Mouse (Mus musculus) right cerebral cortex, adult 2 months (tissue): ENCODE measurements around the gene Esp24.
"Not testable (repeated sequence)": the region's sequence is repeated elsewhere in the genome, so short reads cannot be mapped to it uniquely, and the experiment has no call there.

Experiments used
- DNase-seq, 2 experiments: peaks; one replicate each; pipeline ENCODE4 v3.0.0; 2021 to 2022; ENCODE audit warnings: low spot score in 2 of 2

The Esp24 gene

GRCm38 (mm10) chr17:39036395-39036794 lies at the start of gene Esp24:
Esp24 (plus strand) TSS chr17:39036695.
- DNase-seq = not testable (repeated sequence)

- DNase-seq = no peak
Measured at GRCm38 (mm10) chr17:39009846-39010245, 26.6 kb upstream of the Esp24 start.

GRCm38 (mm10) chr17:39010675-39011638 lies 25.5 kb upstream of the Esp24 start:
- DNase-seq = no peak

GRCm38 (mm10) chr17:39017184-39017583 lies 19.3 kb upstream of the Esp24 start:
- no peak for DNase-seq

GRCm38 (mm10) chr17:39043241-39043640 lies 6.7 kb downstream of the Esp24 start, which contains the start of gene Gm21903:
Gm21903 (minus strand) TSS chr17:39043341.
- DNase-seq = no peak

GRCm38 (mm10) chr17:39063641-39064040 lies 27.1 kb downstream of the Esp24 start:
- no peak for DNase-seq

DNA sequence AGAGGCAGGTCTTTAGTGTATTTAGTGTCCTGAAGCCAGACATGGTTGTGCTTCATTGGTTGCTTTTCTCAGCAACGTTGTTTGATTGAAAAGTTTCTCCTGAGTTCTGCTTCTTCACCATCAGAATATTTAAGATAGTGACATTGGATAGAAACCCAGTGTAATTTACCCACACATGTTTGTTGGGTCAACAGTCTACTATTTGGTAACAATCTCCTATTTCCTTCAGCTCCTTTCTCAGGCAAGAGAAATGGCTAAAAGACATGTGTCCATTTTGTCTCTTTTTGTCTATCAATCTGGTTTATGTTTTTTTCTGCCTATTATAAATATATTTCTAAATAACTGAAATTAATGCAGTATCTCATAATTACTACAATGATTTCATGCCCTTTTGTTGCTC lies 40.4 kb downstream of the Esp24 start, which contains the start of gene Esp23:
TSS of gene Esp23 (minus strand) at position 101 of the 400 bp plus-strand sequence.
- no peak for DNase-seq
